Mouse (Mus musculus) cerebellum, postnatal 36 days (tissue): ENCODE data around the gene Wdr64.
A peak's percentile ranks its signal among the peaks of the same experiment; 100 is the strongest.

ENCODE experiments used
- DNase-seq, 2 experiments: peaks; one replicate each; pipeline ENCODE4 v3.0.0; 2021 to 2022; ENCODE audit warnings: mixed read lengths in 2 of 2

The Wdr64 gene

DNA sequence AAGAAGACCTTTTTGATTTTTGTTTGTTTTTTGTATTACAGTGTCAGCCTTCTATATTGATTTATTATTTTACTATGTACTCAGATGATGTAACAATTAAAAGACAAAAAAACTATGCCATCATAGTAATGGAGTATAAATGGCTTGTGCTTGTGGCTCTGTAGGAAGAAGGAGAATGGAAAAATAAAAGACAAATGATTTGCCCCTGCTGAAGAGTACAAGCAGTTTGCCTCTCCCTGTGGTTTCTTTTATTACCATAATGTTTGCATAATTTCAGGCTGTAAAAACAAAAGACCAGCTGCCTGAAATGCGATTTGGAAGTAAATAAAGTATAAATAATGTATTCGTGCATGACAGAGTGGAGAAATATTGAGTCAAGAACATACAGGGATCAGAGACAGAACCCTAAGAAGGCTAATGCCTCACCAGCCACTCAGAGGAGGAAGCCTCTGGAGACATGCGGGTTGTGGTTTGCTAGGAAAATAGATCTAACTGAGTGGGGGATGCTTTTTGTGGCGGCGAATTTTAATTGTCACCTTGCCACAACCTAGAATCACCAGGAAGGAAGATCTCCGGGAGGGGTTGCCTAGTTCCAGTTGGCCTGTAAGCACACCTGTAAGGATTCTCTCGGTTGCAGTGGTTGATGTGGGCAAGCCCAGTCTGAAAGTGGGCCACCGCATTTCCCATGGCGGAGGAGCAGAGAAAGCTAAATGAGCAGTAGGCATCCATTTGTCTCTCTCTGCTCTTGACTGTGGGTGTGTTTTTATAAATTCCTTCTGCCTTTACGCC is 56.4 kb downstream of the Wdr64 start:
- no peak for DNase-seq

- DNase-seq: no peak
These were observed 96.3 kb downstream of the Wdr64 start for GRCm38 (mm10) chr1:175794668-175795067.

DNA sequence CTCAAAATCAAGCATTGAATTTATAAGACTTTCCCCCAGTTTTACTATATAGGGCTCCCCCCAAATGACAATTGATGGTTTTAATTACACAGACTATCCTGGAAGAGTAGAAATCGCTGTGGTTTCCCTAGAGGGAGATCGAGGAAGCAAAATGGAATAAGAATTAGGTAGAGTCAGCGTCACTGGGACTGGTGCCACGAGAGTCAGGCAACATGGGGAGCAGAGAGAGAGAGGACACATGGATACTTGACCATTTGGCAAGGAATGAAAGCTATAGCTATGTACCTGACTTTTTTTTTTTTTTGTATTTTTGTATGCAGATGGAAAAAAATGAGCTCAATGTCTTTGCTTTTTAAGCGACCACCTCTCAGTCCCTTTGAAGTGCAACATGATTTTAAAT is 110.0 kb downstream of the Wdr64 start:
- DNase-seq: peak in 1 of 2 experiments; percentile 5

DNA sequence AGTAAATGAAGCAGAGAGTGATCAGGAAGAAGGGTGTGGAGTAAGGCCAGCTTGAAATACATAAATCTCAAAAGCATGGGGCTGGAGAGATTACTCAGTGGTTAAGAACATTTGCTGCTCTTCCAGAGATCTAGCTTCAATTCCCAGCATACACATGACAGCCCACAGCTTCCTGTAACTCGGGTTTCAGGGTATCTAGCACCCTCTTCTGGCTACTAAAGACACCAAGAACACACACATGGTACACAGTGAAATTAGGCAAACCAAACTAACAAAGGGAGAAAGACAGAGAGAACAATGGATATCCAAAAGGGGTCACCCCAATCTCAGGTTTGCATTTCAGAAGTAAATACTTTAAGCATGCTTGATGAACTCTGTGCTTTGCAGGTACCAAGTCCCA is 113.2 kb downstream of the Wdr64 start:
- no peak for DNase-seq

GRCm38 (mm10) chr1:175823815-175824438 is 125.5 kb downstream of the Wdr64 start:
- no peak for DNase-seq

- DNase-seq: no peak
These were observed 130.1 kb downstream of the Wdr64 start for GRCm38 (mm10) chr1:175828539-175828938.

- no peak for DNase-seq
These were observed 130.8 kb downstream of the Wdr64 start for GRCm38 (mm10) chr1:175829220-175829619.

GRCm38 (mm10) chr1:175855515-175855914 is 157.1 kb downstream of the Wdr64 start:
- DNase-seq: no peak
